Comparison of ENCODE assay signal across 8 mouse cellular contexts in the genomic region with DNA sequence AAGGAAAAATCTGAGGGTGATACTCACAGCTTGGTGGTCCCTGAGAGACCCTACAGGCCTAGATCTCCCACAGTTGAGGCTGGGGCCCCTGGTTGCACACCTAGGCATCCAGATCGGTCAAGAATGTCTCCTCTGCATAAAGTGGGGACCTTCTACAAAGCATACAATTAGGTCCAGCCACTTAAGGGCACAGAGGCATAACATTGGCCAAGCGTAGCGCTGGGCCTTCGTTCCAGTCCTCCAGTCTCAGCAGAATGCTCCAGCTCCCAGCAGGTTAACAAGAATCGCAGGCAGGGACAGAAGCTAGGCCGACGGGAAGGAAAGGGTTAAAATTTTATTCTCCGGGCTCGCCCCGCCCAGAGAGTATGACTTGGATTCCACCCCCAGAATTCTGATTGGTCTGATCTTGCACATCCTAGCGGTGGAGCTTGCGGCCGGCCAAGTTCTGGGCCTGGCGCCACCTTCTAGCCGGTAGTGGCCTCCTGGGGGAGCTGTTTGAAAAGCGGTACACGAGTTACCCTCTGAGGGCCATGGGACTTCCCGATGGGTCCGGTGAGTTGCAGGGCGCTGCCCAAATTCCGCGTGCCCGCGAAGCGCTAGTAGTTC. TPM values are rescaled to one million over a fixed set of nuclear protein-coding genes. Genes with fewer than 3 reads are reported as not detected.
A peak's percentile ranks its signal among the peaks of the same experiment; 100 is the strongest.
DNase-seq lines count a peak whose midpoint lies in the region; ATAC-seq and TF ChIP-seq lines count a peak whose summit lies in the region.

No protein-coding gene starts in this region.

- H3K4me2 ChIP-seq in forebrain, embryonic 13.5 days = peak overlapping the region; percentile 88
- H3K4me2 ChIP-seq in heart, postnatal 0 days (ENCODE audit: low read depth, low read length) = peak overlapping the region; percentile 67
- peak overlapping the region; percentile 100 for H3K4me2 ChIP-seq in liver, postnatal 0 days (ENCODE audit: low read depth, low read length)
- peak overlapping the region; percentile 78 for H3K4me2 ChIP-seq in neural tube, embryonic 15.5 days

- DNase-seq in MEL (ENCODE audit: low read depth, low spot score) = peak; percentile 98
- peak; percentile 92 for DNase-seq in cerebellum, adult 11 months
- DNase-seq in heart, postnatal 0 days (ENCODE audit: low spot score) = peak; percentile 98
- peak; percentile 94 to 96 for DNase-seq in kidney, postnatal 36 days
- peak; percentile 91 for DNase-seq in liver, postnatal 0 days
- DNase-seq in thymus, adult 2 months = peak; percentile 87

- peak overlapping the region; percentile 33 for H3K27ac ChIP-seq in MEL (ENCODE audit: control insufficient read depth, low read depth, low read length)
- peak overlapping the region; percentile 91 for H3K27ac ChIP-seq in forebrain, embryonic 13.5 days
- peak overlapping the region; percentile 64 for H3K27ac ChIP-seq in heart, postnatal 0 days (ENCODE audit: low read depth)
- H3K27ac ChIP-seq in liver, postnatal 0 days (ENCODE audit: low read depth) = peak overlapping the region; percentile 80
- peak overlapping the region; percentile 86 for H3K27ac ChIP-seq in neural tube, embryonic 15.5 days (replicated peaks)
- peak overlapping the region; percentile 17; the same call in 1 of the 2 replicates for H3K27ac ChIP-seq in thymus, adult 2 months (ENCODE audit: control insufficient read depth, insufficient read depth, low read length)

- ATAC-seq in forebrain, embryonic 13.5 days = peak; percentile 91
- peak; percentile 91 for ATAC-seq in heart, postnatal 0 days (ENCODE audit: insufficient read depth, low read depth)
- peak; percentile 96 for ATAC-seq in liver, postnatal 0 days
- ATAC-seq in neural tube, embryonic 15.5 days (ENCODE audit: low FRiP score) = peak; percentile 93

- H3K9ac ChIP-seq in MEL (ENCODE audit: control insufficient read depth, low read depth, low read length, poor library complexity, severe bottlenecking) = peak overlapping the region; percentile 66
- H3K9ac ChIP-seq in forebrain, embryonic 13.5 days = peak overlapping the region; percentile 76
- H3K9ac ChIP-seq in heart, postnatal 0 days (replicated peaks; ENCODE audit: low read depth, low read length) = peak overlapping the region; percentile 55
- peak overlapping the region; percentile 75 for H3K9ac ChIP-seq in liver, postnatal 0 days (replicated peaks)
- peak overlapping the region; percentile 68 for H3K9ac ChIP-seq in neural tube, embryonic 15.5 days (replicated peaks)

- TF ChIP-seq CTCF in MEL (IDR thresholded peaks at IDR 0.05 in 2 of 3, conservative IDR thresholded peaks at IDR 0.05 in 1 of 3; ENCODE audit: control insufficient read depth in 1 of 3, insufficient read depth in 1 of 3, low read depth in 2 of 3, low read length in 3 of 3, poor library complexity in 1 of 3, severe bottlenecking in 1 of 3) = peak; percentile 47 to 78 (median 73)
- peak; percentile 64 for TF ChIP-seq CTCF in heart, postnatal 0 days (IDR thresholded peaks at IDR 0.05; ENCODE audit: low read depth)
- peak; percentile 81 for TF ChIP-seq CTCF in liver, postnatal 0 days (IDR thresholded peaks at IDR 0.05; ENCODE audit: low read depth)
- peak; percentile 78 for TF ChIP-seq CTCF in thymus, adult 2 months (IDR thresholded peaks at IDR 0.05; ENCODE audit: borderline replicate concordance, control insufficient read depth, extremely low read depth, insufficient read depth, low read length, poor library complexity)

- TF ChIP-seq POLR2A in MEL (IDR thresholded peaks at IDR 0.05; ENCODE audit: control insufficient read depth in 1 of 2, insufficient read depth in 1 of 2, low read depth in 1 of 2, low read length in 2 of 2, poor library complexity in 1 of 2) = peak in 1 of 2 experiments; percentile 56; a peak in 1 of 4 replicates
- peak; percentile 36; the same call in 1 of the 2 replicates for TF ChIP-seq POLR2A in thymus, adult 2 months (IDR thresholded peaks at IDR 0.05; ENCODE audit: control insufficient read depth, extremely low read depth, insufficient read depth, low read length, poor library complexity)

- peaks cover 0 to 6% of the 10 kb centered on the region in 2 experiments; a peak in 2 of 4 replicates for H3K36me3 ChIP-seq in MEL (ENCODE audit: control insufficient read depth in 1 of 2, insufficient read depth in 2 of 2, low read length in 2 of 2)
- H3K36me3 ChIP-seq in forebrain, embryonic 13.5 days (ENCODE audit: poor library complexity, severe bottlenecking) = peaks cover 50% of the 10 kb centered on the region
- 0 out of 2 replicates have a peak, but pooled peaks cover 12% of the 10 kb centered on the region for H3K36me3 ChIP-seq in heart, postnatal 0 days (replicated peaks; ENCODE audit: control insufficient read depth, insufficient read depth, low read length)
- 0 out of 2 replicates have a peak, but pooled peaks cover 3% of the 10 kb centered on the region for H3K36me3 ChIP-seq in liver, postnatal 0 days (replicated peaks; ENCODE audit: insufficient read depth, low read length)
- peaks cover 40% of the 10 kb centered on the region for H3K36me3 ChIP-seq in neural tube, embryonic 15.5 days
- no peaks in the 10 kb centered on the region for H3K36me3 ChIP-seq in thymus, adult 2 months (ENCODE audit: control insufficient read depth, insufficient read depth, low read length)

- 2% methylated on average over 25 of the region's 25 CpGs for WGBS in forebrain, embryonic 13.5 days
- 2% methylated on average over 25 of the region's 25 CpGs for WGBS in heart, postnatal 0 days
- 2% methylated on average over 25 of the region's 25 CpGs for WGBS in liver, postnatal 0 days (ENCODE audit: insufficient replicate concordance)
- 2% methylated on average over 25 of the region's 25 CpGs for WGBS in neural tube, embryonic 15.5 days
- WGBS in thymus, adult 2 months = 4% methylated on average over 25 of the region's 25 CpGs

- peak; percentile 25 for TF ChIP-seq RAD21 in MEL (IDR thresholded peaks at IDR 0.05; ENCODE audit: low read depth, low read length)

- H3K27me3 ChIP-seq in MEL (ENCODE audit: control insufficient read depth in 1 of 2, insufficient read depth in 2 of 2, low read length in 2 of 2) = no peaks in the 10 kb centered on the region
- H3K27me3 ChIP-seq in forebrain, embryonic 13.5 days = no peaks in the 10 kb centered on the region
- 0 out of 2 replicates have a peak, but pooled peaks cover 3% of the 10 kb centered on the region for H3K27me3 ChIP-seq in heart, postnatal 0 days (ENCODE audit: control insufficient read depth, insufficient read depth, low read length)
- H3K27me3 ChIP-seq in liver, postnatal 0 days (ENCODE audit: insufficient read depth, low read length) = no peaks in the 10 kb centered on the region
- H3K27me3 ChIP-seq in neural tube, embryonic 15.5 days (replicated peaks) = 0 out of 2 replicates have a peak, but pooled peaks cover 4% of the 10 kb centered on the region
- H3K27me3 ChIP-seq in thymus, adult 2 months (ENCODE audit: control insufficient read depth, insufficient read depth, low read length) = no peaks in the 10 kb centered on the region

- H3K4me1 ChIP-seq in MEL (ENCODE audit: control insufficient read depth in 1 of 2, insufficient read depth in 2 of 2, low read length in 2 of 2) = peaks cover 0 to 8% of the 10 kb centered on the region in 2 experiments; a peak in 3 of 4 replicates
- H3K4me1 ChIP-seq in forebrain, embryonic 13.5 days = peaks cover 17% of the 10 kb centered on the region
- peaks cover 27% of the 10 kb centered on the region for H3K4me1 ChIP-seq in heart, postnatal 0 days (ENCODE audit: control insufficient read depth, insufficient read depth)
- H3K4me1 ChIP-seq in liver, postnatal 0 days (ENCODE audit: insufficient read depth) = peaks cover 24% of the 10 kb centered on the region
- peaks cover 21% of the 10 kb centered on the region for H3K4me1 ChIP-seq in neural tube, embryonic 15.5 days
- peaks cover 4% of the 10 kb centered on the region for H3K4me1 ChIP-seq in thymus, adult 2 months (replicated peaks; ENCODE audit: control insufficient read depth, insufficient read depth, low read length)

- no peak for TF ChIP-seq EP300 in MEL (IDR thresholded peaks at IDR 0.05; ENCODE audit: low read depth in 1 of 2, low read length in 2 of 2)
- 0 out of 2 replicates have a peak, but pooled peaks have one; percentile 14 for TF ChIP-seq EP300 in heart, postnatal 0 days (IDR thresholded peaks at IDR 0.05; ENCODE audit: low read depth)
- no peak for TF ChIP-seq EP300 in liver, postnatal 0 days (IDR thresholded peaks at IDR 0.05; ENCODE audit: low read depth)

- no peaks in the 10 kb centered on the region; the same call in 1 of the 2 replicates for H3K79me2 ChIP-seq in MEL (ENCODE audit: control insufficient read depth, insufficient read depth, low read length, poor library complexity)

- peak overlapping the region; percentile 66 to 89 for H3K4me3 ChIP-seq in MEL (ENCODE audit: control insufficient read depth in 1 of 2, insufficient read depth in 1 of 2, low read depth in 2 of 2, low read length in 2 of 2)
- peak overlapping the region; percentile 69 for H3K4me3 ChIP-seq in forebrain, embryonic 13.5 days
- H3K4me3 ChIP-seq in heart, postnatal 0 days (ENCODE audit: low read depth, low read length) = peak overlapping the region; percentile 55
- H3K4me3 ChIP-seq in liver, postnatal 0 days (ENCODE audit: low read depth, low read length) = peak overlapping the region; percentile 69
- H3K4me3 ChIP-seq in neural tube, embryonic 15.5 days (replicated peaks) = peak overlapping the region; percentile 83
- H3K4me3 ChIP-seq in thymus, adult 2 months (ENCODE audit: control insufficient read depth, insufficient read depth, low read length) = peak overlapping the region; percentile 90

- no peaks in the 10 kb centered on the region for H3K9me3 ChIP-seq in MEL (replicated peaks; ENCODE audit: insufficient read depth, low read length)
- no peaks in the 10 kb centered on the region for H3K9me3 ChIP-seq in forebrain, embryonic 13.5 days (replicated peaks)
- no peaks in the 10 kb centered on the region for H3K9me3 ChIP-seq in heart, postnatal 0 days (replicated peaks; ENCODE audit: control insufficient read depth, low read length)
- H3K9me3 ChIP-seq in liver, postnatal 0 days (ENCODE audit: low read length) = no peaks in the 10 kb centered on the region
- H3K9me3 ChIP-seq in neural tube, embryonic 15.5 days (replicated peaks) = no peaks in the 10 kb centered on the region

RNA-seq across cellular contexts. Expression of a gene that starts 0.7 kb away (rescaled TPM):
- 8.0 and 8.7 TPM in 2 replicates for total RNA-seq in MEL (2012; rRNA removed)
- 10 to 100 TPM in 1 of 2 experiments, not detected in 1; 13.2 TPM for polyA plus RNA-seq in MEL (2012; ENCODE audit: insufficient read depth in 1 of 2, insufficient read length in 2 of 2, low read depth in 1 of 2, low replicate concordance in 2 of 2, missing spikeins in 1 of 2)
- polyA plus RNA-seq in forebrain, embryonic 13.5 days (2015; fragmentation: Nextera tagmentation; extraction: Ambion mirVana) = 8.1 and 8.5 TPM in 2 replicates
- total RNA-seq in heart, postnatal 0 days (2014; rRNA removed; ENCODE audit: low replicate concordance) = 3.6 and 5.7 TPM in 2 replicates
- 8.8 and 9.3 TPM in 2 replicates for polyA plus RNA-seq in heart, postnatal 0 days (2015; fragmentation: Nextera tagmentation; extraction: Ambion mirVana)
- 2.4 TPM in 2 replicates for polyA plus RNA-seq in liver, postnatal 0 days (2015; fragmentation: Nextera tagmentation; extraction: Ambion mirVana)
- polyA plus RNA-seq in neural tube, embryonic 15.5 days (2015; fragmentation: Nextera tagmentation; extraction: Ambion mirVana) = 16.8 and 18.6 TPM in 2 replicates
- polyA plus RNA-seq in thymus, adult 2 months (2012; rRNA removed) = 29.4 and 38.2 TPM in 2 replicates

RNA-seq across cellular contexts. Expression of a gene that starts 27.6 kb away (rescaled TPM):
- total RNA-seq in MEL (2012; rRNA removed) = 0.12 TPM in 1 of 2 replicates, not detected in the other
- polyA plus RNA-seq in MEL (2012; ENCODE audit: insufficient read depth in 1 of 2, insufficient read length in 2 of 2, low read depth in 1 of 2, low replicate concordance in 2 of 2, missing spikeins in 1 of 2) = under 1 TPM in 1 of 2 experiments, not detected in 1; 0.03 TPM
- polyA plus RNA-seq in forebrain, embryonic 13.5 days (2015; fragmentation: Nextera tagmentation; extraction: Ambion mirVana) = 13.3 and 14.4 TPM in 2 replicates
- total RNA-seq in heart, postnatal 0 days (2014; rRNA removed; ENCODE audit: low replicate concordance) = 0.08 TPM in 1 of 2 replicates, not detected in the other
- 0.14 TPM in 2 replicates for polyA plus RNA-seq in heart, postnatal 0 days (2015; fragmentation: Nextera tagmentation; extraction: Ambion mirVana)
- polyA plus RNA-seq in liver, postnatal 0 days (2015; fragmentation: Nextera tagmentation; extraction: Ambion mirVana) = 0.09 and 0.23 TPM in 2 replicates
- 8.2 and 10.8 TPM in 2 replicates for polyA plus RNA-seq in neural tube, embryonic 15.5 days (2015; fragmentation: Nextera tagmentation; extraction: Ambion mirVana)
- polyA plus RNA-seq in thymus, adult 2 months (2012; rRNA removed) = 0.09 and 0.26 TPM in 2 replicates

RNA-seq across cellular contexts. Expression of a gene that starts 45.6 kb away (rescaled TPM):
- 3.9 and 6.6 TPM in 2 replicates for total RNA-seq in MEL (2012; rRNA removed)
- 10 to 100 TPM in 1 of 2 experiments, not detected in 1; 10.3 TPM for polyA plus RNA-seq in MEL (2012; ENCODE audit: insufficient read depth in 1 of 2, insufficient read length in 2 of 2, low read depth in 1 of 2, low replicate concordance in 2 of 2, missing spikeins in 1 of 2)
- polyA plus RNA-seq in forebrain, embryonic 13.5 days (2015; fragmentation: Nextera tagmentation; extraction: Ambion mirVana) = 15.2 and 17.6 TPM in 2 replicates
- total RNA-seq in heart, postnatal 0 days (2014; rRNA removed; ENCODE audit: low replicate concordance) = 12.0 and 13.7 TPM in 2 replicates
- 8.8 and 10.0 TPM in 2 replicates for polyA plus RNA-seq in heart, postnatal 0 days (2015; fragmentation: Nextera tagmentation; extraction: Ambion mirVana)
- polyA plus RNA-seq in liver, postnatal 0 days (2015; fragmentation: Nextera tagmentation; extraction: Ambion mirVana) = 4.5 TPM in 2 replicates
- polyA plus RNA-seq in neural tube, embryonic 15.5 days (2015; fragmentation: Nextera tagmentation; extraction: Ambion mirVana) = 33.3 and 40.0 TPM in 2 replicates
- 24.4 and 30.0 TPM in 2 replicates for polyA plus RNA-seq in thymus, adult 2 months (2012; rRNA removed)

Comparison
In these comparisons a context has a peak if more than half of its experiments do, and no peak if none do; other contexts are left out.
1. Peak in every context shown above with its lines: DNase-seq, ATAC-seq, H3K4me3 ChIP-seq and H3K27ac ChIP-seq.
2. H3K27ac ChIP-seq: peak in every context shown above with its lines; median percentile 91 in forebrain, embryonic 13.5 days; 86 in neural tube, embryonic 15.5 days; 80 in liver, postnatal 0 days; 64 in heart, postnatal 0 days; 33 in MEL; 17 in thymus, adult 2 months.